Mouse (Mus musculus) neural tube, embryonic 14.5 days (tissue): ENCODE measurements around the gene Dvl2. TPM values are rescaled to one million over a fixed set of nuclear protein-coding genes. Genes with fewer than 3 reads are reported as not detected.

Source experiments
- ATAC-seq: fragments of 200-750 bp; cut with Nextera tagmentation; 2 replicates; pipeline ENCODE4 v1.8.0; 2017; ENCODE audit warnings: low read depth, mild to moderate bottlenecking, moderate TSS enrichment, moderate library complexity
- H3K27ac ChIP-seq: fragments of 300-500 bp; sonication (generic); 2 replicates; pipeline ENCODE4 v1.5.1; 2014; ENCODE audit warnings: low read depth, mild to moderate bottlenecking, control low read depth, low read length, moderate library complexity, mixed read lengths
- H3K27me3 ChIP-seq: fragments of 300-500 bp; sonication (generic); 2 replicates; pipeline ENCODE4 v1.6.1; 2014; ENCODE audit warnings: low read length; ENCODE audit not compliant: control insufficient read depth, insufficient read depth
- H3K36me3 ChIP-seq: fragments of 300-500 bp; sonication (generic); 2 replicates; pipeline ENCODE4 v1.6.1; 2014; ENCODE audit warnings: low read length, mixed read lengths; ENCODE audit not compliant: control insufficient read depth, insufficient read depth
- H3K4me1 ChIP-seq: fragments of 300-500 bp; sonication (generic); 2 replicates; pipeline ENCODE4 v1.6.1; 2014; ENCODE audit warnings: low read length; ENCODE audit not compliant: control insufficient read depth, insufficient read depth
- H3K4me2 ChIP-seq: fragments of 300-500 bp; sonication (generic); 2 replicates; pipeline ENCODE4 v1.6.1; 2014; ENCODE audit warnings: mild to moderate bottlenecking, low read depth, low read length, control low read depth
- H3K4me3 ChIP-seq: fragments of 300-500 bp; sonication (generic); 2 replicates; pipeline ENCODE4 v1.5.1; 2014; ENCODE audit warnings: low read depth, low read length, control low read depth, mixed read lengths
- H3K9ac ChIP-seq: fragments of 300-500 bp; sonication (generic); replicated peaks from 2 replicates; pipeline ENCODE4 v1.6.1; 2014; ENCODE audit warnings: low read depth, mild to moderate bottlenecking, control low read depth, low read length, mixed read lengths
- H3K9me3 ChIP-seq: fragments of 300-500 bp; sonication (generic); 2 replicates; pipeline ENCODE4 v1.6.1; 2016; ENCODE audit warnings: low read length; ENCODE audit not compliant: control insufficient read depth
- WGBS: fragments of 180-500 bp; shearing (Covaris S2); extraction: QIAGEN DNeasy Blood & Tissue Kit; methylation state at CpG from one replicate; pipeline ENCODE4 v1.1.7; 2014; 5-methylcytosine and 5-hydroxymethylcytosine counted together
- polyA plus RNA-seq: library from polyadenylated mRNA; unstranded; fragments of >200 nt; fragmentation: Nextera tagmentation; extraction: Ambion mirVana; gene quantifications from 2 replicates; pipeline ENCODE4 v1.2.1, GENCODE M21; 2014

Gene Dvl2
- polyA plus RNA-seq, 1 experiment from 2014 or later = 19.0 TPM

GRCm38 (mm10) chr11:70040184-70040583 lies 39.8 kb downstream of the Dvl2 start:
- Histone ChIP-seq H3K4me1 (no peaks in the 10 kb centered on the region), H3K27ac (no peak overlapping the region), H3K9ac (no peak overlapping the region), H3K4me3 (no peak overlapping the region), H3K4me2 (no peak overlapping the region), H3K9me3 (no peaks in the 10 kb centered on the region), H3K36me3 (peaks cover 55% of the 10 kb centered on the region), H3K27me3 (no peaks in the 10 kb centered on the region)
- WGBS = 94% methylated on average over 7 of the region's 7 CpGs
- ATAC-seq = no peak

GRCm38 (mm10) chr11:70042309-70043085 lies 42.1 kb downstream of the Dvl2 start:
- Histone ChIP-seq H3K27me3 (no peaks in the 10 kb centered on the region), H3K9me3 (no peaks in the 10 kb centered on the region), H3K9ac (no peak overlapping the region), H3K4me1 (no peaks in the 10 kb centered on the region), H3K36me3 (peaks cover 57% of the 10 kb centered on the region), H3K4me3 (no peak overlapping the region), H3K27ac (no peak overlapping the region), H3K4me2 (no peak overlapping the region)
- ATAC-seq = no peak
- 90% methylated on average over 23 of the region's 23 CpGs for WGBS

- WGBS = 80% methylated on average over 7 of the region's 7 CpGs
- no peak for ATAC-seq
- Histone ChIP-seq H3K4me1 (no peaks in the 10 kb centered on the region), H3K36me3 (peaks cover 52% of the 10 kb centered on the region), H3K4me2 (no peak overlapping the region), H3K27ac (no peak overlapping the region), H3K9me3 (no peaks in the 10 kb centered on the region), H3K9ac (no peak overlapping the region), H3K27me3 (no peaks in the 10 kb centered on the region), H3K4me3 (no peak overlapping the region)
These were observed 43.3 kb downstream of the Dvl2 start for GRCm38 (mm10) chr11:70043665-70044064.

- Histone ChIP-seq H3K27me3 (no peaks in the 10 kb centered on the region), H3K9me3 (no peaks in the 10 kb centered on the region), H3K4me1 (no peaks in the 10 kb centered on the region), H3K27ac (no peak overlapping the region), H3K9ac (no peak overlapping the region), H3K36me3 (peaks cover 40% of the 10 kb centered on the region), H3K4me2 (no peak overlapping the region), H3K4me3 (no peak overlapping the region)
- 33% methylated on average over 9 of the region's 9 CpGs for WGBS
- ATAC-seq = peak; percentile 25; the same call in 1 of the 2 replicates
These were observed 45.0 kb downstream of the Dvl2 start for GRCm38 (mm10) chr11:70045435-70045834.

- Histone ChIP-seq H3K9me3 (no peaks in the 10 kb centered on the region), H3K36me3 (peaks cover 12% of the 10 kb centered on the region), H3K27ac (no peak overlapping the region), H3K9ac (no peak overlapping the region), H3K27me3 (no peaks in the 10 kb centered on the region), H3K4me3 (no peak overlapping the region), H3K4me2 (no peak overlapping the region), H3K4me1 (no peaks in the 10 kb centered on the region)
- ATAC-seq = no peak
- WGBS = 74% methylated on average over 6 of the region's 6 CpGs
These were observed 49.0 kb downstream of the Dvl2 start for GRCm38 (mm10) chr11:70049366-70049765.

DNA sequence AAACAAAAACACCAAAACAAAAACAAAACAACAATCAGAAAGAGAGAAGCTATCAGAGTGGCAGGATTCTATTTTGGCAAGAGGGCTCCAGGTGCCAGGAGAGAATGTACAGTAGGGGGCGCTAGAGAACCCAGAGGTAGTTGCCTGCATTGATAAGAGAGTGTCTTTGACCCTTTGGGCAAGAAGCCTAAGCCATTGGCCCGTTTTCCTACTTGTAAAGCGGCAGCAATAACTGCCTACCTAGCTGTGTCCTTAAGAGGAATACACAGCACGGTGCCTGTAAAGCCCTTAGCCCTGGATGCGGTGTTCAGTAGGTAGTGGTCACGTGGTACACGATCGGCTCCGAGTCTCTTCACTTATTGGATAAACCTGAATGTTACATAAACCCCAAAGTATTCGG lies 49.4 kb downstream of the Dvl2 start:
- no peak overlapping the region for H3K9ac ChIP-seq
- peaks cover 8% of the 10 kb centered on the region for H3K36me3 ChIP-seq
- no peak overlapping the region for H3K4me2 ChIP-seq
- no peak overlapping the region for H3K27ac ChIP-seq
- H3K27me3 ChIP-seq = no peaks in the 10 kb centered on the region
- H3K4me1 ChIP-seq = no peaks in the 10 kb centered on the region
- no peak for ATAC-seq
- whole genome bisulfite sequencing = 62% methylated on average over 10 of the region's 10 CpGs
- H3K4me3 ChIP-seq = no peak overlapping the region
- no peaks in the 10 kb centered on the region for H3K9me3 ChIP-seq

DNA sequence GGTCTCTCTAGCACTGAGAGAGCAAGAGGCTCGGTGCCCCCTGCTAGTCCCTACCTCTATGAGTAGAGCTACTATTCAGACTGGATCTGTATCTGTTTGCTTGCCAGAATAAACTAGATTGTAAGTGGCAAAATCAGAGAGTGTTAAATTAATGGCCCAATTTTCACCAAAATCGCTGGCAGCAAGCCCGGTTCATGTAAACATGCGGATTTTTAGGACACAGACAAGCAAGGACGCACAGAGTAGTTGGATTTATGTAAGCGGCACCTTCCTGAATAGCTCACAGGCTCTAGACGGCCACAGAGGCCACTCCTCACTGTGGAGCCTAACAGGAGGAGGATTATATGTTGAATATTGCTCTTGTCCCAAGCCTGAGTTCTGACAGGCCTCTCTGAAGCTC lies 52.8 kb downstream of the Dvl2 start:
- Histone ChIP-seq H3K4me3 (no peak overlapping the region), H3K27me3 (no peaks in the 10 kb centered on the region), H3K9me3 (no peaks in the 10 kb centered on the region), H3K27ac (no peak overlapping the region), H3K4me2 (no peak overlapping the region), H3K4me1 (no peaks in the 10 kb centered on the region), H3K36me3 (no peaks in the 10 kb centered on the region), H3K9ac (no peak overlapping the region)
- WGBS = 72% methylated on average over 7 of the region's 7 CpGs
- ATAC-seq = no peak

GRCm38 (mm10) chr11:70053898-70054570 lies 53.6 kb downstream of the Dvl2 start, which contains the start of gene Asgr1:
Gene Asgr1 (plus strand): TSS chr11:70054085.
- H3K4me1 ChIP-seq = no peaks in the 10 kb centered on the region
- H3K9ac ChIP-seq = no peak within 1 kb of the TSS
- no peak within 1 kb of the TSS for H3K4me3 ChIP-seq
- H3K27me3 ChIP-seq = no peaks in the 10 kb centered on the region
- WGBS = 86% methylated on average over 10 of the region's 10 CpGs
- no peak for ATAC-seq
- H3K9me3 ChIP-seq = no peaks in the 10 kb centered on the region
- H3K27ac ChIP-seq = no peak within 1 kb of the TSS
- H3K36me3 ChIP-seq = no peaks in the 10 kb centered on the region
- no peak within 1 kb of the TSS for H3K4me2 ChIP-seq

GRCm38 (mm10) chr11:70055618-70056214 lies 55.3 kb downstream of the Dvl2 start:
- 33% methylated on average over 17 of the region's 18 CpGs for WGBS
- no peaks in the 10 kb centered on the region for H3K9me3 ChIP-seq
- no peak overlapping the region for H3K4me2 ChIP-seq
- no peaks in the 10 kb centered on the region for H3K4me1 ChIP-seq
- H3K27ac ChIP-seq = no peak overlapping the region
- peak; percentile 49 for ATAC-seq
- H3K4me3 ChIP-seq = no peak overlapping the region
- no peaks in the 10 kb centered on the region for H3K36me3 ChIP-seq
- no peak overlapping the region for H3K9ac ChIP-seq
- H3K27me3 ChIP-seq = no peaks in the 10 kb centered on the region
